ENCODE assay signal across 9 mouse cellular contexts in the genomic region with DNA sequence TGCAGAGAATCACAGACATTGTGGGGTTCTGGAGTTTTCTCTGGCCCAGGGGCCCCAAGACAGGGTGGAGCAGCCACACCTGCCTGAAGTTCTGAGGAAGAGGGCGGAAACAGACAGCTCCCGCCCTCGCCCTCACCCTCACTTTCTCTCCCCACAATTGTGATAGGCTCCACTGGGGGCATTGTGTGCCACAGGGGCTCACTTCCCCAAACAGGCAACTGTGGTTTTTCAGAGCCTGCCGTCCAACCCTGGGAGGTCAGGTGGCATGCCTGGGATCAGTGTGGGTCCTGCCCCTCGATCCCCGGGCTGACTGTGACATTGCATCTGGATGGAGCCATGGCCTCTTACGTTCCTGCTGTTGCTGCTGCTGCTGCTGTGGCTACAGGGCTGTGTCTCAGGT. TPM values are rescaled to one million over a fixed set of nuclear protein-coding genes. Genes with fewer than 3 reads are reported as not detected.
A peak's percentile ranks its signal among the peaks of the same experiment; 100 is the strongest.
DNase-seq lines count a peak whose midpoint lies in the region; ATAC-seq lines count a peak whose summit lies in the region.
"Had no signal": no experiment of that assay in that cellular context is flagged by ENCODE, and none has a peak within 500 bp of the region (broad histone marks: within the 10 kb centered on the region; RNA-seq: fewer than 3 reads in every experiment).

No protein-coding gene starts in this region.

- H3K27me3 ChIP-seq in heart, embryonic 10.5 days (ENCODE audit: insufficient read depth, poor library complexity, severe bottlenecking): no peaks in the 10 kb centered on the region
- no peaks in the 10 kb centered on the region for H3K27me3 ChIP-seq in stomach, embryonic 16.5 days (ENCODE audit: control insufficient read depth, insufficient read depth, low read length)
- no peaks in the 10 kb centered on the region for H3K27me3 ChIP-seq in neural tube, embryonic 15.5 days (replicated peaks)

- H3K4me2 ChIP-seq in stomach, embryonic 16.5 days (ENCODE audit: low read depth, low read length): no peak overlapping the region
- no peak overlapping the region for H3K4me2 ChIP-seq in neural tube, embryonic 15.5 days

- no peaks in the 10 kb centered on the region for H3K36me3 ChIP-seq in heart, embryonic 10.5 days
- H3K36me3 ChIP-seq in stomach, embryonic 16.5 days (ENCODE audit: control insufficient read depth, insufficient read depth, low read length): no peaks in the 10 kb centered on the region
- H3K36me3 ChIP-seq in neural tube, embryonic 15.5 days: no peaks in the 10 kb centered on the region

- DNase-seq in heart, embryonic 10.5 days (ENCODE audit: low spot score): peak; percentile 82
- no peak for DNase-seq in heart, postnatal 25 days (ENCODE audit: low spot score)
- DNase-seq in lung, postnatal 10 days: peak; percentile 7
- DNase-seq in right cerebral cortex, postnatal 10 days (ENCODE audit: low spot score in 2 of 2): no peak
- no peak for DNase-seq in right cerebral cortex, postnatal 14 days
- DNase-seq: midbrain, embryonic 14.5 days had no signal

- 55% methylated on average over 7 of the region's 7 CpGs for WGBS in heart, embryonic 10.5 days
- WGBS in stomach, embryonic 16.5 days: 54% methylated on average over 7 of the region's 7 CpGs
- WGBS in neural tube, embryonic 15.5 days: 73% methylated on average over 7 of the region's 7 CpGs

- no peaks in the 10 kb centered on the region for H3K9me3 ChIP-seq in heart, embryonic 10.5 days
- H3K9me3 ChIP-seq in stomach, embryonic 16.5 days (replicated peaks; ENCODE audit: control insufficient read depth, low read length): no peaks in the 10 kb centered on the region
- no peaks in the 10 kb centered on the region for H3K9me3 ChIP-seq in neural tube, embryonic 15.5 days (replicated peaks)

- H3K4me1 ChIP-seq in heart, embryonic 10.5 days: peaks cover 5% of the 10 kb centered on the region
- H3K4me1 ChIP-seq in stomach, embryonic 16.5 days (ENCODE audit: control insufficient read depth, insufficient read depth, low read length): no peaks in the 10 kb centered on the region
- H3K4me1 ChIP-seq in neural tube, embryonic 15.5 days: no peaks in the 10 kb centered on the region

- ATAC-seq in granulocyte monocyte progenitor cell, adult 5-6 weeks (replicated peaks; ENCODE audit: poor library complexity, severe bottlenecking): peak; percentile 86
- no peak for ATAC-seq in stomach, embryonic 16.5 days (ENCODE audit: insufficient read depth, low FRiP score)
- no peak for ATAC-seq in neural tube, embryonic 15.5 days (ENCODE audit: low FRiP score)

- H3K4me3 ChIP-seq in heart, embryonic 10.5 days: peak overlapping the region; percentile 32
- no peak overlapping the region for H3K4me3 ChIP-seq in stomach, embryonic 16.5 days (replicated peaks; ENCODE audit: low read length)
- no peak overlapping the region for H3K4me3 ChIP-seq in neural tube, embryonic 15.5 days (replicated peaks)

- intact Hi-C loops in heart, postnatal 25 days (cut with DNase I): no loop called here

- no peak overlapping the region for H3K9ac ChIP-seq in stomach, embryonic 16.5 days (ENCODE audit: low read length)
- no peak overlapping the region for H3K9ac ChIP-seq in neural tube, embryonic 15.5 days (replicated peaks)

- peak overlapping the region; percentile 64 for H3K27ac ChIP-seq in heart, embryonic 10.5 days
- 0 out of 2 replicates have a peak overlapping the region, but pooled peaks have one; percentile 19 for H3K27ac ChIP-seq in stomach, embryonic 16.5 days (ENCODE audit: low read length)
- H3K27ac ChIP-seq in neural tube, embryonic 15.5 days (replicated peaks): no peak overlapping the region

RNA-seq across cellular contexts. Expression of a gene that starts 0.9 kb away (rescaled TPM):
- 0.97 and 1.3 TPM in 2 replicates for polyA plus RNA-seq in heart, embryonic 10.5 days (2016; fragmentation: Nextera tagmentation; extraction: Ambion mirVana)
- under 1 TPM; 0.31 to 0.75 TPM for total RNA-seq in heart, postnatal 25 days (2021)
- total RNA-seq in granulocyte monocyte progenitor cell, adult 5-6 weeks (2014; fragmentation: Nextera tagmentation): 58.2 and 68.7 TPM in 2 replicates
- 42.5 and 45.8 TPM in 2 replicates for total RNA-seq in granulocyte monocyte progenitor cell, adult 5-6 weeks (2017)
- 0.24 and 0.48 TPM in 2 replicates for polyA plus RNA-seq in stomach, embryonic 16.5 days (2015; fragmentation: Nextera tagmentation; extraction: Ambion mirVana)
- 0.14 and 1.4 TPM in 2 replicates for polyA plus RNA-seq in neural tube, embryonic 15.5 days (2015; fragmentation: Nextera tagmentation; extraction: Ambion mirVana)

RNA-seq across cellular contexts. Expression of a gene that starts 15.7 kb away (rescaled TPM):
- 0.13 TPM in 1 of 2 replicates, not detected in the other for polyA plus RNA-seq in heart, embryonic 10.5 days (2016; fragmentation: Nextera tagmentation; extraction: Ambion mirVana)
- total RNA-seq in heart, postnatal 25 days (2021): under 1 TPM; 0.08 to 0.20 TPM
- 3.1 and 8.2 TPM in 2 replicates for total RNA-seq in granulocyte monocyte progenitor cell, adult 5-6 weeks (2014; fragmentation: Nextera tagmentation)
- 3.0 TPM in 2 replicates for total RNA-seq in granulocyte monocyte progenitor cell, adult 5-6 weeks (2017)
- 0.41 and 0.57 TPM in 2 replicates for polyA plus RNA-seq in stomach, embryonic 16.5 days (2015; fragmentation: Nextera tagmentation; extraction: Ambion mirVana)
- 0.09 and 0.19 TPM in 2 replicates for polyA plus RNA-seq in neural tube, embryonic 15.5 days (2015; fragmentation: Nextera tagmentation; extraction: Ambion mirVana)

RNA-seq across cellular contexts. Expression of a gene that starts 36.1 kb away (rescaled TPM):
- polyA plus RNA-seq in heart, embryonic 10.5 days (2016; fragmentation: Nextera tagmentation; extraction: Ambion mirVana): 0.63 and 0.74 TPM in 2 replicates
- total RNA-seq in heart, postnatal 25 days (2021): under 1 TPM in 1 of 2 experiments, not detected in 1; 0.28 TPM
- total RNA-seq in granulocyte monocyte progenitor cell, adult 5-6 weeks (2014; fragmentation: Nextera tagmentation): 0.56 and 0.99 TPM in 2 replicates
- 1.4 and 2.6 TPM in 2 replicates for total RNA-seq in granulocyte monocyte progenitor cell, adult 5-6 weeks (2017)
- 1.2 and 1.7 TPM in 2 replicates for polyA plus RNA-seq in stomach, embryonic 16.5 days (2015; fragmentation: Nextera tagmentation; extraction: Ambion mirVana)
- 0.37 TPM in 1 of 2 replicates, not detected in the other for polyA plus RNA-seq in neural tube, embryonic 15.5 days (2015; fragmentation: Nextera tagmentation; extraction: Ambion mirVana)
- polyA plus RNA-seq: midbrain, embryonic 14.5 days had no signal

RNA-seq across cellular contexts. Expression of a gene that starts 46.0 kb away (rescaled TPM):
- polyA plus RNA-seq in heart, embryonic 10.5 days (2016; fragmentation: Nextera tagmentation; extraction: Ambion mirVana): 0.36 and 1.2 TPM in 2 replicates
- 1 to 10 TPM; 1.2 TPM for total RNA-seq in heart, postnatal 25 days (2021)
- 2.8 and 6.4 TPM in 2 replicates for total RNA-seq in granulocyte monocyte progenitor cell, adult 5-6 weeks (2014; fragmentation: Nextera tagmentation)
- total RNA-seq in granulocyte monocyte progenitor cell, adult 5-6 weeks (2017): 3.7 and 4.2 TPM in 2 replicates
- 2.3 and 3.5 TPM in 2 replicates for polyA plus RNA-seq in stomach, embryonic 16.5 days (2015; fragmentation: Nextera tagmentation; extraction: Ambion mirVana)
- polyA plus RNA-seq in neural tube, embryonic 15.5 days (2015; fragmentation: Nextera tagmentation; extraction: Ambion mirVana): 5.0 and 6.1 TPM in 2 replicates

RNA-seq across cellular contexts. Expression of a gene that starts 52.6 kb away (rescaled TPM):
- polyA plus RNA-seq in heart, embryonic 10.5 days (2016; fragmentation: Nextera tagmentation; extraction: Ambion mirVana): not detected in 2 replicates
- not detected for total RNA-seq in heart, postnatal 25 days (2021)
- total RNA-seq in granulocyte monocyte progenitor cell, adult 5-6 weeks (2014; fragmentation: Nextera tagmentation): 84.6 and 114 TPM in 2 replicates
- total RNA-seq in granulocyte monocyte progenitor cell, adult 5-6 weeks (2017): 126 and 147 TPM in 2 replicates
- 0.94 and 1.1 TPM in 2 replicates for polyA plus RNA-seq in stomach, embryonic 16.5 days (2015; fragmentation: Nextera tagmentation; extraction: Ambion mirVana)
- 0.18 TPM in 1 of 2 replicates, not detected in the other for polyA plus RNA-seq in neural tube, embryonic 15.5 days (2015; fragmentation: Nextera tagmentation; extraction: Ambion mirVana)
- polyA plus RNA-seq: midbrain, embryonic 14.5 days had no signal

Comparison
In these comparisons a context has a peak if more than half of its experiments do, and no peak if none do; other contexts are left out.
1. DNase-seq: peak in heart, embryonic 10.5 days (single experiment) and lung, postnatal 10 days (single experiment); none in heart, postnatal 25 days (single experiment), right cerebral cortex, postnatal 10 days (0 of 2) and right cerebral cortex, postnatal 14 days (single experiment).